Mouse (Mus musculus): Measurements from ENCODE around the gene Olfr1152. TPM values are rescaled to one million over a fixed set of nuclear protein-coding genes. Genes with fewer than 3 reads are reported as not detected.

The Olfr1152 gene
- polyA plus RNA-seq (2015; fragmentation: Nextera tagmentation; extraction: Ambion mirVana), result not detected in 2 replicates

DNA sequence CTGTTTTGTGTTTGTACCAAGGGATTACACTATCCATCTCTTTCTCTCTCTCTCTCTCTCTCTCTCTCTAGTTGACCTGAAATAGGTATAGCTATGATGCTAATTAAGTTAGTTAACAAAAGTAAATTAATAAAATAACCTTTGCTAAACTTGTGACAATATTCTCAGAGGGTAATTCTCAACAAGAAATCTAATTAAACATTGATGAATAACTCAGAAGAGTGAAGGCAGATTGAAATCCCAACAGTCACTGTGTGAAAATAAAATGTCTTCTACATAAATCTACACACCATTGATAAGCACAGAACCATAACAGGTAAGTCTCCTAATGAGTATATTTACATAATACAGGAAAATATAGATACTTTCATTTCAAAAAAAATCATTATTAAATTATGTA, at the start of gene Olfr1152:
Gene Olfr1152, plus strand, starts transcription at position 301 of the 400 bp plus-strand sequence.
- Histone ChIP-seq H3K4me2 (no peak within 1 kb of the TSS), H3K4me1 (no peaks in the 10 kb centered on the region), H3K27ac (no peak within 1 kb of the TSS), H3K9ac (no peak within 1 kb of the TSS), H3K4me3 (replicated peaks) (no peak within 1 kb of the TSS), H3K27me3 (replicated peaks) (no peaks in the 10 kb centered on the region), H3K36me3 (no peaks in the 10 kb centered on the region), H3K9me3 (no peaks in the 10 kb centered on the region)
- no peak for ATAC-seq (ENCODE audit: insufficient read depth, low FRiP score, low read depth)

- no peaks in the 10 kb centered on the region for H3K27me3 ChIP-seq (replicated peaks)
- H3K4me1 ChIP-seq, result no peaks in the 10 kb centered on the region
- H3K36me3 ChIP-seq, result no peaks in the 10 kb centered on the region
- H3K9ac ChIP-seq, result no peak within 1 kb of the TSS
- H3K4me3 ChIP-seq (replicated peaks), result no peak within 1 kb of the TSS
- WGBS, result 88% methylated on average over 1 of the region's 1 CpGs
- H3K9me3 ChIP-seq, result no peaks in the 10 kb centered on the region
- no peak within 1 kb of the TSS for H3K4me2 ChIP-seq
- no peak within 1 kb of the TSS for H3K27ac ChIP-seq
- ATAC-seq (ENCODE audit: insufficient read depth, low FRiP score, low read depth), result no peak
Observed at GRCm38 (mm10) chr2:87830233-87830632, 36.1 kb upstream of the Olfr1152 start, which contains the start of gene Olfr1148. Gene Olfr1148 (plus strand): TSS chr2:87830533.

- Histone ChIP-seq H3K4me1 (no peaks in the 10 kb centered on the region), H3K9me3 (no peaks in the 10 kb centered on the region), H3K9ac (no peak within 1 kb of the TSS), H3K27me3 (replicated peaks) (no peaks in the 10 kb centered on the region), H3K36me3 (no peaks in the 10 kb centered on the region), H3K4me2 (no peak within 1 kb of the TSS), H3K27ac (no peak within 1 kb of the TSS), H3K4me3 (replicated peaks) (no peak within 1 kb of the TSS)
- whole genome bisulfite sequencing, result 69% methylated on average over 1 of the region's 1 CpGs
- ATAC-seq (ENCODE audit: insufficient read depth, low FRiP score, low read depth), result no peak
Observed at GRCm38 (mm10) chr2:87843693-87844092, 22.6 kb upstream of the Olfr1152 start, which contains the start of gene Olfr1150-ps1. Gene Olfr1150-ps1 (plus strand): TSS chr2:87843993.

- 90% methylated on average over 1 of the region's 1 CpGs for WGBS
- H3K4me1 ChIP-seq, result no peaks in the 10 kb centered on the region
Observed at GRCm38 (mm10) chr2:87855562-87855961, 10.7 kb upstream of the Olfr1152 start, which contains the start of gene Olfr1151. Gene Olfr1151 (plus strand): TSS chr2:87855862.

DNA sequence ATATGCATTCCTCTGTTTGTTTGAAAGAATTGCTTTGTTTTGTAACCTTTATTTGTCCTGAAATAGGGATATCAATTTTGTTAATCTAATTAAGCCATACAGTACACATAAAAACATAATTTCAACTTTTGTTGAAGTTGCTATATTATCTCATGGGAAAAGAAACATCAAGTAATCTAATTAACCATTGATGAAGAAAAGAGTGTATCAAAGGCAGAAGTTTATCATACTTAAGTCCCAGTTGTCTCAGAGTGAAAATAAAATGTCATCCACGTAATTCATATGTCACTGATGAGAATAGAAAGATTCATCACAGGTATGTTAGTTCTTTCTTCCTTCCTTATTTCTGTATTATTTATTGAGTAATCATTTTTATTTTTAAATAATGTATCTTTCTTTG, 28.4 kb downstream of the Olfr1152 start, which contains the start of gene Olfr1153:
Gene Olfr1153, plus strand, starts transcription at position 301 of the 400 bp plus-strand sequence.
- no peak for ATAC-seq (ENCODE audit: insufficient read depth, low FRiP score, low read depth)
- Histone ChIP-seq H3K9ac (no peak within 1 kb of the TSS), H3K4me1 (no peaks in the 10 kb centered on the region), H3K36me3 (no peaks in the 10 kb centered on the region), H3K27me3 (replicated peaks) (no peaks in the 10 kb centered on the region), H3K4me3 (replicated peaks) (no peak within 1 kb of the TSS), H3K27ac (no peak within 1 kb of the TSS), H3K9me3 (no peaks in the 10 kb centered on the region), H3K4me2 (no peak within 1 kb of the TSS)
- 64% methylated on average over 1 of the region's 1 CpGs for WGBS

More at GRCm38 (mm10) chr2:87855562-87855961, 10.7 kb upstream of the Olfr1152 start, which contains the start of gene Olfr1151:
- Histone ChIP-seq H3K4me2 (no peak within 1 kb of the TSS), H3K36me3 (no peaks in the 10 kb centered on the region), H3K27ac (no peak within 1 kb of the TSS), H3K9me3 (no peaks in the 10 kb centered on the region), H3K27me3 (replicated peaks) (no peaks in the 10 kb centered on the region), H3K9ac (no peak within 1 kb of the TSS), H3K4me3 (replicated peaks) (no peak within 1 kb of the TSS)
- no peak for ATAC-seq (ENCODE audit: insufficient read depth, low FRiP score, low read depth)

DNA sequence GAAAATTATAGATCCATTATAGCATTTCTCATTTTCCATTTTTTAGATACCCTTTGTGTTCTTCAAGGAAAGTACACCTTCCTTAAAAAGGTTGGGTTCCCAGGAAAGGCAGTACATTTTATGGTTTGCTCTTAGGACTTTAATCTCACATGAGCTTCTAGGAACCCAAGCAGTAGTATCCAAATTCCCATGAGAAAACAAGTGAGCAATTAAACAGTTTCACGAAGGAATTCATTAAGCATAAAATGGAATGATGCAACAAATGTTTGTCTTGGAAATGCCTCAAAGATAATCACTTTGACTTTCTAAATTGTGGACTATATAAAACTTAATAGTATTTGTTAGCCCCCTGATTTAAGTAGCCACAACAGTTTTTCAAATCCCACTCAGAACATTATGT, 38.8 kb downstream of the Olfr1152 start, which contains the start of gene Olfr1154:
Gene Olfr1154, minus strand, starts transcription at position 101 of the 400 bp plus-strand sequence.
- H3K4me1 ChIP-seq, result no peaks in the 10 kb centered on the region
- ATAC-seq (ENCODE audit: insufficient read depth, low FRiP score, low read depth), result no peak
- H3K9me3 ChIP-seq, result no peaks in the 10 kb centered on the region
- WGBS, result 81% methylated on average over 1 of the region's 1 CpGs
- H3K36me3 ChIP-seq, result no peaks in the 10 kb centered on the region
- H3K4me2 ChIP-seq, result no peak within 1 kb of the TSS
- no peak within 1 kb of the TSS for H3K27ac ChIP-seq
- no peak within 1 kb of the TSS for H3K4me3 ChIP-seq (replicated peaks)
- H3K27me3 ChIP-seq (replicated peaks), result no peaks in the 10 kb centered on the region
- no peak within 1 kb of the TSS for H3K9ac ChIP-seq

Other genes with a start within 250 kb of the Olfr1152 start
- not detected in 2 replicates for gene Olfr1131, start 239.4 kb upstream of the Olfr1152 start, polyA plus RNA-seq (2015; fragmentation: Nextera tagmentation; extraction: Ambion mirVana)
- gene Olfr1132, start 229.0 kb upstream of the Olfr1152 start, polyA plus RNA-seq (2015; fragmentation: Nextera tagmentation; extraction: Ambion mirVana), result not detected in 2 replicates
- gene Olfr1133, start 219.1 kb upstream of the Olfr1152 start, polyA plus RNA-seq (2015; fragmentation: Nextera tagmentation; extraction: Ambion mirVana), result not detected in 2 replicates
- gene Olfr1134, start 208.0 kb upstream of the Olfr1152 start, polyA plus RNA-seq (2015; fragmentation: Nextera tagmentation; extraction: Ambion mirVana), result not detected in 2 replicates
- not detected in 2 replicates for gene Olfr1135, start 192.8 kb upstream of the Olfr1152 start, polyA plus RNA-seq (2015; fragmentation: Nextera tagmentation; extraction: Ambion mirVana)
- gene Olfr1136, start 172.5 kb upstream of the Olfr1152 start, polyA plus RNA-seq (2015; fragmentation: Nextera tagmentation; extraction: Ambion mirVana), result not detected in 2 replicates
- gene Olfr1137, start 153.3 kb upstream of the Olfr1152 start, polyA plus RNA-seq (2015; fragmentation: Nextera tagmentation; extraction: Ambion mirVana), result not detected in 2 replicates
- not detected in 2 replicates for gene Olfr1138, start 126.5 kb upstream of the Olfr1152 start, polyA plus RNA-seq (2015; fragmentation: Nextera tagmentation; extraction: Ambion mirVana)
- gene Olfr1140, start 122.7 kb upstream of the Olfr1152 start, polyA plus RNA-seq (2015; fragmentation: Nextera tagmentation; extraction: Ambion mirVana), result not detected in 2 replicates
- gene Olfr1141, start 112.5 kb upstream of the Olfr1152 start, polyA plus RNA-seq (2015; fragmentation: Nextera tagmentation; extraction: Ambion mirVana), result not detected in 2 replicates
- gene Olfr152, start 87.0 kb upstream of the Olfr1152 start, polyA plus RNA-seq (2015; fragmentation: Nextera tagmentation; extraction: Ambion mirVana), result not detected in 2 replicates
- not detected in 2 replicates for gene Olfr1143, start 65.9 kb upstream of the Olfr1152 start, polyA plus RNA-seq (2015; fragmentation: Nextera tagmentation; extraction: Ambion mirVana)
- not detected in 2 replicates for gene Olfr1145, start 56.7 kb upstream of the Olfr1152 start, polyA plus RNA-seq (2015; fragmentation: Nextera tagmentation; extraction: Ambion mirVana)
- gene Olfr1148, start 36.0 kb upstream of the Olfr1152 start, polyA plus RNA-seq (2015; fragmentation: Nextera tagmentation; extraction: Ambion mirVana), result not detected in 2 replicates
- gene Olfr1150-ps1, start 22.5 kb upstream of the Olfr1152 start, polyA plus RNA-seq (2015; fragmentation: Nextera tagmentation; extraction: Ambion mirVana), result not detected in 2 replicates
- not detected in 2 replicates for gene Olfr1151, start 10.6 kb upstream of the Olfr1152 start, polyA plus RNA-seq (2015; fragmentation: Nextera tagmentation; extraction: Ambion mirVana)
- not detected in 2 replicates for gene Olfr1153, start 28.5 kb downstream of the Olfr1152 start, polyA plus RNA-seq (2015; fragmentation: Nextera tagmentation; extraction: Ambion mirVana)
- gene Olfr1154, start 38.7 kb downstream of the Olfr1152 start, polyA plus RNA-seq (2015; fragmentation: Nextera tagmentation; extraction: Ambion mirVana), result not detected in 2 replicates
- not detected in 2 replicates for gene Olfr1155, start 78.6 kb downstream of the Olfr1152 start, polyA plus RNA-seq (2015; fragmentation: Nextera tagmentation; extraction: Ambion mirVana)
- not detected in 2 replicates for gene Olfr1156, start 86.6 kb downstream of the Olfr1152 start, polyA plus RNA-seq (2015; fragmentation: Nextera tagmentation; extraction: Ambion mirVana)
- gene Olfr1157, start 101.8 kb downstream of the Olfr1152 start, polyA plus RNA-seq (2015; fragmentation: Nextera tagmentation; extraction: Ambion mirVana), result not detected in 2 replicates
- not detected in 2 replicates for gene Olfr74, start 108.2 kb downstream of the Olfr1152 start, polyA plus RNA-seq (2015; fragmentation: Nextera tagmentation; extraction: Ambion mirVana)
- not detected in 2 replicates for gene Olfr1158, start 123.6 kb downstream of the Olfr1152 start, polyA plus RNA-seq (2015; fragmentation: Nextera tagmentation; extraction: Ambion mirVana)
- gene Olfr1160, start 141.8 kb downstream of the Olfr1152 start, polyA plus RNA-seq (2015; fragmentation: Nextera tagmentation; extraction: Ambion mirVana), result not detected in 2 replicates
- gene Olfr1161, start 156.3 kb downstream of the Olfr1152 start, polyA plus RNA-seq (2015; fragmentation: Nextera tagmentation; extraction: Ambion mirVana), result not detected in 2 replicates
- gene Olfr73, start 171.2 kb downstream of the Olfr1152 start, polyA plus RNA-seq (2015; fragmentation: Nextera tagmentation; extraction: Ambion mirVana), result not detected in 2 replicates
- not detected in 2 replicates for gene Olfr1162, start 184.6 kb downstream of the Olfr1152 start, polyA plus RNA-seq (2015; fragmentation: Nextera tagmentation; extraction: Ambion mirVana)
- gene Olfr1163, start 205.3 kb downstream of the Olfr1152 start, polyA plus RNA-seq (2015; fragmentation: Nextera tagmentation; extraction: Ambion mirVana), result not detected in 2 replicates
- gene Olfr1164, start 227.5 kb downstream of the Olfr1152 start, polyA plus RNA-seq (2015; fragmentation: Nextera tagmentation; extraction: Ambion mirVana), result not detected in 2 replicates

All from stomach, embryonic 15.5 days (tissue).